Mouse (Mus musculus) brain, adult 2 months (tissue): ENCODE measurements around the gene Timm13.

Source experiments
- DNase-seq: peaks from one replicate; pipeline ENCODE4 v3.0.0; 2011; ENCODE audit warnings: low read depth, low spot score

The Timm13 gene

GRCm38 (mm10) chr10:80862305-80862704 is 38.5 kb downstream of the Timm13 start:
- no peak for DNase-seq

- no peak for DNase-seq
Measured at GRCm38 (mm10) chr10:80858350-80858935, 42.3 kb downstream of the Timm13 start.

GRCm38 (mm10) chr10:80857848-80858247 is 42.9 kb downstream of the Timm13 start:
- no peak for DNase-seq

- DNase-seq: peak; percentile 93
Measured at GRCm38 (mm10) chr10:80857386-80857785, 43.4 kb downstream of the Timm13 start.

- no peak for DNase-seq
Measured at GRCm38 (mm10) chr10:80856908-80857307, 43.9 kb downstream of the Timm13 start.

- DNase-seq: peak; percentile 72
Measured at GRCm38 (mm10) chr10:80856267-80856666, 44.5 kb downstream of the Timm13 start.

GRCm38 (mm10) chr10:80855749-80856073 is 45.1 kb downstream of the Timm13 start:
- peak; percentile 61 for DNase-seq

GRCm38 (mm10) chr10:80854913-80855748 is 45.6 kb downstream of the Timm13 start, which contains the start of the genes Lsm7 and Sppl2b:
Lsm7 (minus strand) TSS chr10:80855209.
Sppl2b (plus strand) TSS chr10:80855275.
- peak; percentile 98 for DNase-seq
